Mouse (Mus musculus) MEL (cell line): ENCODE measurements at regions not wholly inside any gene's neighbourhood (a gene's known extent, or its start where the extent isn't known, plus 50 kb on each side); places are given as distances from the start of the nearest gene placed in this dataset.

Experiments used
- DNase-seq: peaks from one replicate; pipeline ENCODE4 v3.0.0; 2011; ENCODE audit warnings: low read depth, low spot score
- H3K27ac ChIP-seq: 2 replicates; pipeline ENCODE4 v1.5.1; 2012; ENCODE audit warnings: low read depth, mild to moderate bottlenecking, control low read depth, low read length, moderate library complexity; ENCODE audit not compliant: control insufficient read depth
- H3K27me3 ChIP-seq, 2 experiments: fragments of 150-350 bp in 1 of 2; sonication (generic) in 1 of 2; 2 replicates each; pipeline ENCODE4 v1.6.1; 2012; ENCODE audit warnings: low read length in 2 of 2, mild to moderate bottlenecking in 2 of 2, improper control_type of control experiment in 1 of 2, moderate library complexity in 1 of 2; ENCODE audit not compliant: insufficient read depth in 2 of 2, control insufficient read depth in 1 of 2
- H3K36me3 ChIP-seq, 2 experiments: 2 replicates each; pipeline ENCODE4 v1.6.1; 2012 to 2014; ENCODE audit warnings: low read length in 2 of 2, improper control_type of control experiment in 1 of 2, inconsistent platforms in 1 of 2, mild to moderate bottlenecking in 1 of 2; ENCODE audit not compliant: insufficient read depth in 2 of 2, control insufficient read depth in 1 of 2
- H3K4me1 ChIP-seq, 2 experiments: fragments of 150-350 bp in 1 of 2; sonication (generic) in 1 of 2; 2 replicates each; pipeline ENCODE4 v1.6.1; 2012; ENCODE audit warnings: low read length in 2 of 2, improper control_type of control experiment in 1 of 2, mild to moderate bottlenecking in 1 of 2; ENCODE audit not compliant: insufficient read depth in 2 of 2, control insufficient read depth in 1 of 2
- H3K4me3 ChIP-seq, 2 experiments: fragments of 150-350 bp in 1 of 2; sonication (generic) in 1 of 2; 2 replicates each; pipeline ENCODE4 v1.5.1; 2012; ENCODE audit warnings: low read depth in 2 of 2, low read length in 2 of 2, mild to moderate bottlenecking in 2 of 2, moderate library complexity in 2 of 2, control low read depth in 1 of 2, improper control_type of control experiment in 1 of 2; ENCODE audit not compliant: control insufficient read depth in 1 of 2, insufficient read depth in 1 of 2
- H3K79me2 ChIP-seq: 2 replicates; pipeline ENCODE4 v1.6.1; 2012; ENCODE audit warnings: mild to moderate bottlenecking, low read length, moderate library complexity; ENCODE audit not compliant: control insufficient read depth, poor library complexity, insufficient read depth
- H3K9ac ChIP-seq: 2 replicates; pipeline ENCODE4 v1.6.1; 2012; ENCODE audit warnings: low read depth, mild to moderate bottlenecking, control low read depth, low read length, moderate library complexity; ENCODE audit not compliant: control insufficient read depth, poor library complexity, severe bottlenecking
- H3K9me3 ChIP-seq: fragments of 150-350 bp; sonication (generic); replicated peaks from 2 replicates; pipeline ENCODE4 v1.6.1; 2012; ENCODE audit warnings: mild to moderate bottlenecking, low read length, improper control_type of control experiment, moderate library complexity; ENCODE audit not compliant: insufficient read depth
- BHLHE40 ChIP-seq: IDR thresholded peaks from 2 replicates; pipeline ENCODE4 v1.6.1; 2012; ENCODE audit warnings: low read depth, mild to moderate bottlenecking, inconsistent platforms, low read length, improper control_type of control experiment, borderline replicate concordance
- CHD2 ChIP-seq: IDR thresholded peaks from 2 replicates; pipeline ENCODE4 v1.6.1; 2011; ENCODE audit warnings: low read length, improper control_type of control experiment
- E2F4 ChIP-seq: IDR thresholded peaks from 2 replicates; pipeline ENCODE4 v1.6.1; 2011; ENCODE audit warnings: low read depth, low read length, improper control_type of control experiment, borderline replicate concordance
- JUND ChIP-seq: IDR thresholded peaks from 2 replicates; pipeline ENCODE4 v1.6.1; 2011; ENCODE audit warnings: low read depth, mild to moderate bottlenecking, improper control_type of control experiment, low read length
- MEF2A ChIP-seq: IDR thresholded peaks from 2 replicates; pipeline ENCODE4 v1.6.1; 2014; ENCODE audit warnings: low read depth, mild to moderate bottlenecking, inconsistent platforms, low read length, improper control_type of control experiment; ENCODE audit not compliant: poor library complexity, insufficient replicate concordance, severe bottlenecking; ENCODE audit errors: extremely low read depth
- MXI1 ChIP-seq: IDR thresholded peaks from 2 replicates; pipeline ENCODE4 v1.6.1; 2011; ENCODE audit warnings: mild to moderate bottlenecking, low read depth, low read length, improper control_type of control experiment
- MYC ChIP-seq: IDR thresholded peaks from 2 replicates; pipeline ENCODE4 v1.6.1; 2011; ENCODE audit warnings: low read depth, mild to moderate bottlenecking, low read length, improper control_type of control experiment, moderate library complexity
- NELFE ChIP-seq: IDR thresholded peaks from 2 replicates; pipeline ENCODE4 v1.6.1; 2011; ENCODE audit warnings: low read depth, low read length, improper control_type of control experiment
- NRF1 ChIP-seq: IDR thresholded peaks from 2 replicates; pipeline ENCODE4 v1.6.1; 2014; ENCODE audit warnings: low read depth, mild to moderate bottlenecking, inconsistent platforms, low read length, improper control_type of control experiment, moderate library complexity; ENCODE audit not compliant: poor library complexity, insufficient read depth, severe bottlenecking
- POLR2A ChIP-seq, 2 experiments: IDR thresholded peaks; 2 replicates each; pipeline ENCODE4 v1.6.1; 2011 to 2012; ENCODE audit warnings: low read length in 2 of 2, mild to moderate bottlenecking in 2 of 2, control low read depth in 1 of 2, improper control_type of control experiment in 1 of 2, low read depth in 1 of 2, moderate library complexity in 1 of 2; ENCODE audit not compliant: control insufficient read depth in 1 of 2, insufficient read depth in 1 of 2, poor library complexity in 1 of 2
- POLR2AphosphoS5 ChIP-seq: IDR thresholded peaks from 2 replicates; pipeline ENCODE4 v1.6.1; 2012; ENCODE audit warnings: low read depth, borderline replicate concordance, mild to moderate bottlenecking, inconsistent platforms, low read length, moderate library complexity, mixed read lengths
- RCOR1 ChIP-seq: IDR thresholded peaks from 2 replicates; pipeline ENCODE4 v1.6.1; 2012; ENCODE audit warnings: low read depth, mild to moderate bottlenecking, inconsistent platforms, low read length, improper control_type of control experiment
- SMC3 ChIP-seq: IDR thresholded peaks from 2 replicates; pipeline ENCODE4 v1.6.1; 2011; ENCODE audit warnings: low read depth, low read length, improper control_type of control experiment
- TCF12 ChIP-seq: IDR thresholded peaks from 2 replicates; pipeline ENCODE4 v1.6.1; 2014; ENCODE audit warnings: low read depth, mild to moderate bottlenecking, inconsistent platforms, low read length, improper control_type of control experiment, moderate library complexity
- UBTF ChIP-seq: IDR thresholded peaks from 2 replicates; pipeline ENCODE4 v1.6.1; 2012; ENCODE audit warnings: low read depth, mild to moderate bottlenecking, inconsistent platforms, low read length, improper control_type of control experiment, moderate library complexity, borderline replicate concordance; ENCODE audit not compliant: insufficient read depth
- ZKSCAN1 ChIP-seq: IDR thresholded peaks from 2 replicates; pipeline ENCODE4 v1.6.1; 2012; ENCODE audit warnings: low read depth, mild to moderate bottlenecking, inconsistent platforms, low read length, improper control_type of control experiment, moderate library complexity
- ZNF384 ChIP-seq: IDR thresholded peaks from 2 replicates; pipeline ENCODE4 v1.6.1; 2012; ENCODE audit warnings: low read depth, mild to moderate bottlenecking, inconsistent platforms, low read length, improper control_type of control experiment

DNA sequence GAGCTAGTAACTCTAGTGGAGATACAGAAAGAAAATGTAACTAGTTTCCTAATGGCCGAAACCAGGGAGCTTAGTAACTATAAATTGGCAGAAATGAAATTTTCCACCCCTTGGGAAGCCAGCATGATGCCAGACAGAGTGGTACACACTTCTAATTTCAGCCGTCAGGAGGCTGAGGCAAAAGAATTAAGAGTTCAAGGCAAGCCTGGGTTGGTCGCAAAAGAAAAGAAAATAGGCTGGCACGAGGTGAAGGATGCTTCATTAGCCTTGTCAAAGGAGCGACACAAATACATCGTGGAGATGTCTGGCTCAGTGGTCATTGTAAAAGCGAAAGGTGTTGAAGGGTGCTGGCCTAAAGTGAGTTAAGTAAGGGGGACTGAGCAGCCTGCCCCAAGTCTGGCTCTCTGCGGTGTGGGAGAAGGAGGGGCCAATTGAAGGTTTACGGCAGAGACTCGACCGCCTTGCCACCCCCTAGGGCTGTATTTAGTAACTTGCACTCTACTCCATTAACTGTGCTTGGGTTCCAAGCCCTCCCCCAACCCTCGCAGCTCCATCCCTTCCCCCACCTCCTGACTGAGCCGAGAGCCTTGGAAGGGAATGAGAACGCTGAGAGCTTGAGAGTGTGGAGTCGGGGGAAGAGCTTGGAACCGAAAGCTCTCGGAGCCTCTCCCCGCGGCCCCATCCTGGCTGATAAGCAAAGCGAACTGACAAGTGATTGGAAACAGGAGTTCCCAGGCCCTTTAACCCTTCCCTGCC is 92.4 kb upstream of the Pkdcc start:
- no peak overlapping the region for H3K9ac ChIP-seq
- no peaks in the 10 kb centered on the region; a peak in 1 of 4 replicates for H3K27me3 ChIP-seq
- no peak for DNase-seq
- no peaks in the 10 kb centered on the region for H3K9me3 ChIP-seq
- TF ChIP-seq POLR2AphosphoS5 (no peak), ZNF384 (no peak), NRF1 (no peak), CHD2 (no peak), BHLHE40 (no peak), TCF12 (no peak), SMC3 (no peak)
- no peak overlapping the region for H3K27ac ChIP-seq
- no peaks in the 10 kb centered on the region for H3K79me2 ChIP-seq
- H3K36me3 ChIP-seq, result no peaks in the 10 kb centered on the region
- H3K4me3 ChIP-seq, result no peak overlapping the region
- no peaks in the 10 kb centered on the region for H3K4me1 ChIP-seq

DNA sequence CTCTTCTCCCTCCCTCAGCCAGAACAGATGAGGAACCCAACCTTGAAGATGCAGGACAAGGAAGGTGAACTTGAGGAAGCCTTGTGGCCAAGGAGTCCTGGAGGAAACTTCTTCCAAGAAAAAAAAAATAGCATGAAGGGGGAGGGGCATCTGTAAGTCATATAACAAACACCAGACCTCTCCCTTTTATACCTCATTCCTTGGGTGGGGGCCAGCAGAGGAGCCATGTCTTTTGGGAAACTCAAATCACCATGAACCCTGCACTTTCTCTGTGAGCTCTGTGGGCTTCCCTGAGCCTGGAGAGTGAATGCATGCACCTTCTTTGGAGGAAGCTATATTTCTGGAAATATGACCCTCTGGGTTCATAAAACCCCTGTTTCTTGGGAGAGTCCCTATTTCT is 90.0 kb upstream of the Pkdcc start:
- Histone ChIP-seq H3K4me1 (no peaks in the 10 kb centered on the region), H3K4me3 (no peak overlapping the region), H3K79me2 (no peaks in the 10 kb centered on the region), H3K9ac (no peak overlapping the region), H3K9me3 (no peaks in the 10 kb centered on the region), H3K36me3 (no peaks in the 10 kb centered on the region), H3K27me3 (no peaks in the 10 kb centered on the region; a peak in 1 of 4 replicates), H3K27ac (no peak overlapping the region)
- DNase-seq, result no peak
- TF ChIP-seq NRF1 (no peak), RCOR1 (no peak), JUND (no peak), CHD2 (no peak), NELFE (no peak), UBTF (no peak), MXI1 (no peak), POLR2A (IDR thresholded peaks at IDR 0.05; ENCODE audit: control insufficient read depth in 1 of 2, insufficient read depth in 1 of 2, low read depth in 1 of 2, low read length in 2 of 2, poor library complexity in 1 of 2) (no peak), MEF2A (no peak), ZKSCAN1 (no peak), BHLHE40 (no peak), E2F4 (no peak), MYC (no peak), SMC3 (no peak)
